Mouse (Mus musculus): ENCODE data around the gene Chil1.

Gene Chil1

GRCm38 (mm10) chr1:134201751-134202420, 19.9 kb downstream of the Chil1 start:
- no peaks in the 10 kb centered on the region for H3K36me3 ChIP-seq (ENCODE audit: insufficient read depth, low read length)
- no peak for TF ChIP-seq NANOG (IDR thresholded peaks at IDR 0.05; ENCODE audit: borderline replicate concordance, low read length)
- TF ChIP-seq CTCF (conservative IDR thresholded peaks at IDR 0.05; ENCODE audit: low read length), result peak; percentile 87
- H3K9me3 ChIP-seq (ENCODE audit: low read length), result no peaks in the 10 kb centered on the region
- peaks cover 3% of the 10 kb centered on the region; the same call in 1 of the 2 replicates for H3K27me3 ChIP-seq (ENCODE audit: insufficient read depth, low read length)
- peaks cover 19% of the 10 kb centered on the region for H3K4me1 ChIP-seq (replicated peaks; ENCODE audit: low read depth, low read length)
- no peak overlapping the region for H3K4me3 ChIP-seq (replicated peaks; ENCODE audit: low read length)

- H3K36me3 ChIP-seq (ENCODE audit: insufficient read depth, low read length), result no peaks in the 10 kb centered on the region
- no peak for TF ChIP-seq CTCF (conservative IDR thresholded peaks at IDR 0.05; ENCODE audit: low read length)
- no peak for TF ChIP-seq NANOG (IDR thresholded peaks at IDR 0.05; ENCODE audit: borderline replicate concordance, low read length)
- TF ChIP-seq POU5F1 (IDR thresholded peaks at IDR 0.05; ENCODE audit: borderline replicate concordance, low read length), result no peak
- peaks cover 8% of the 10 kb centered on the region; the same call in 1 of the 2 replicates for H3K27me3 ChIP-seq (ENCODE audit: insufficient read depth, low read length)
- H3K4me3 ChIP-seq (replicated peaks; ENCODE audit: low read length), result no peak overlapping the region
- peaks cover 10% of the 10 kb centered on the region for H3K4me1 ChIP-seq (replicated peaks; ENCODE audit: low read depth, low read length)
- peaks cover 7% of the 10 kb centered on the region for H3K9me3 ChIP-seq (ENCODE audit: low read length)
Measured at GRCm38 (mm10) chr1:134204230-134204629, 22.3 kb downstream of the Chil1 start.

GRCm38 (mm10) chr1:134205296-134206018, 23.5 kb downstream of the Chil1 start:
- Histone ChIP-seq H3K36me3 (ENCODE audit: insufficient read depth, low read length) (no peaks in the 10 kb centered on the region), H3K9me3 (ENCODE audit: low read length) (peaks cover 7% of the 10 kb centered on the region), H3K27me3 (ENCODE audit: insufficient read depth, low read length) (peaks cover 8% of the 10 kb centered on the region; the same call in 1 of the 2 replicates), H3K4me3 (replicated peaks; ENCODE audit: low read length) (no peak overlapping the region), H3K4me1 (replicated peaks; ENCODE audit: low read depth, low read length) (peaks cover 16% of the 10 kb centered on the region)
- TF ChIP-seq CTCF (conservative IDR thresholded peaks at IDR 0.05; ENCODE audit: low read length) (no peak), NANOG (IDR thresholded peaks at IDR 0.05; ENCODE audit: borderline replicate concordance, low read length) (no peak), POU5F1 (IDR thresholded peaks at IDR 0.05; ENCODE audit: borderline replicate concordance, low read length) (no peak)

- Histone ChIP-seq H3K27me3 (ENCODE audit: insufficient read depth, low read length) (peaks cover 9% of the 10 kb centered on the region; the same call in 1 of the 2 replicates), H3K4me3 (replicated peaks; ENCODE audit: low read length) (no peak overlapping the region), H3K36me3 (ENCODE audit: insufficient read depth, low read length) (no peaks in the 10 kb centered on the region), H3K9me3 (ENCODE audit: low read length) (peaks cover 7% of the 10 kb centered on the region), H3K4me1 (replicated peaks; ENCODE audit: low read depth, low read length) (peaks cover 22% of the 10 kb centered on the region)
- no peak for TF ChIP-seq CTCF (conservative IDR thresholded peaks at IDR 0.05; ENCODE audit: low read length)
- no peak for TF ChIP-seq POU5F1 (IDR thresholded peaks at IDR 0.05; ENCODE audit: borderline replicate concordance, low read length)
- no peak for TF ChIP-seq NANOG (IDR thresholded peaks at IDR 0.05; ENCODE audit: borderline replicate concordance, low read length)
Measured at GRCm38 (mm10) chr1:134206085-134206484, 24.1 kb downstream of the Chil1 start.

- H3K9me3 ChIP-seq (ENCODE audit: low read length), result peaks cover 7% of the 10 kb centered on the region
- H3K4me3 ChIP-seq (replicated peaks; ENCODE audit: low read length), result no peak overlapping the region
- TF ChIP-seq CTCF (conservative IDR thresholded peaks at IDR 0.05; ENCODE audit: low read length), result no peak
- TF ChIP-seq NANOG (IDR thresholded peaks at IDR 0.05; ENCODE audit: borderline replicate concordance, low read length), result peak; percentile 74; the same call in 1 of the 2 replicates
- H3K36me3 ChIP-seq (ENCODE audit: insufficient read depth, low read length), result no peaks in the 10 kb centered on the region
- peaks cover 36% of the 10 kb centered on the region for H3K4me1 ChIP-seq (replicated peaks; ENCODE audit: low read depth, low read length)
- H3K27me3 ChIP-seq (ENCODE audit: insufficient read depth, low read length), result peaks cover 31% of the 10 kb centered on the region
Measured at GRCm38 (mm10) chr1:134210179-134210755, 28.3 kb downstream of the Chil1 start.

GRCm38 (mm10) chr1:134211043-134211442, 29.1 kb downstream of the Chil1 start:
- no peak overlapping the region for H3K4me3 ChIP-seq (replicated peaks; ENCODE audit: low read length)
- no peaks in the 10 kb centered on the region for H3K36me3 ChIP-seq (ENCODE audit: insufficient read depth, low read length)
- H3K9me3 ChIP-seq (ENCODE audit: low read length), result peaks cover 7% of the 10 kb centered on the region
- H3K4me1 ChIP-seq (replicated peaks; ENCODE audit: low read depth, low read length), result peaks cover 43% of the 10 kb centered on the region
- no peak for TF ChIP-seq CTCF (conservative IDR thresholded peaks at IDR 0.05; ENCODE audit: low read length)
- H3K27me3 ChIP-seq (ENCODE audit: insufficient read depth, low read length), result peaks cover 35% of the 10 kb centered on the region

- H3K27me3 ChIP-seq (ENCODE audit: insufficient read depth, low read length), result peaks cover 35% of the 10 kb centered on the region
- H3K9me3 ChIP-seq (ENCODE audit: low read length), result peaks cover 7% of the 10 kb centered on the region
- H3K4me3 ChIP-seq (replicated peaks; ENCODE audit: low read length), result no peak overlapping the region
- no peak for TF ChIP-seq CTCF (conservative IDR thresholded peaks at IDR 0.05; ENCODE audit: low read length)
- TF ChIP-seq POU5F1 (IDR thresholded peaks at IDR 0.05; ENCODE audit: borderline replicate concordance, low read length), result no peak
- TF ChIP-seq NANOG (IDR thresholded peaks at IDR 0.05; ENCODE audit: borderline replicate concordance, low read length), result no peak
- H3K36me3 ChIP-seq (ENCODE audit: insufficient read depth, low read length), result no peaks in the 10 kb centered on the region
- H3K4me1 ChIP-seq (replicated peaks; ENCODE audit: low read depth, low read length), result peaks cover 49% of the 10 kb centered on the region
Measured at GRCm38 (mm10) chr1:134211631-134212030, 29.7 kb downstream of the Chil1 start.

GRCm38 (mm10) chr1:134212351-134212750, 30.4 kb downstream of the Chil1 start:
- TF ChIP-seq POU5F1 (IDR thresholded peaks at IDR 0.05; ENCODE audit: borderline replicate concordance, low read length), result no peak
- no peak for TF ChIP-seq CTCF (conservative IDR thresholded peaks at IDR 0.05; ENCODE audit: low read length)
- TF ChIP-seq NANOG (IDR thresholded peaks at IDR 0.05; ENCODE audit: borderline replicate concordance, low read length), result no peak
- H3K27me3 ChIP-seq (ENCODE audit: insufficient read depth, low read length), result peaks cover 35% of the 10 kb centered on the region
- H3K9me3 ChIP-seq (ENCODE audit: low read length), result peaks cover 7% of the 10 kb centered on the region
- H3K4me3 ChIP-seq (replicated peaks; ENCODE audit: low read length), result no peak overlapping the region
- H3K4me1 ChIP-seq (replicated peaks; ENCODE audit: low read depth, low read length), result peaks cover 56% of the 10 kb centered on the region
- no peaks in the 10 kb centered on the region for H3K36me3 ChIP-seq (ENCODE audit: insufficient read depth, low read length)

All from E14TG2a.4 (cell line).